Mouse (Mus musculus): ENCODE data around the gene E130218I03Rik.

The E130218I03Rik gene

GRCm38 (mm10) chr4:134286226-134287167 lies 43.0 kb downstream of the E130218I03Rik start:
- no peak for DNase-seq (ENCODE audit: low read depth, low spot score)

GRCm38 (mm10) chr4:134287168-134287564 lies 43.7 kb downstream of the E130218I03Rik start:
- peak; percentile 88 for DNase-seq (ENCODE audit: low read depth, low spot score)

GRCm38 (mm10) chr4:134287575-134288025 lies 44.1 kb downstream of the E130218I03Rik start, which contains the start of gene Pdik1l:
Gene Pdik1l, minus strand, starts transcription at chr4:134287895.
- DNase-seq (ENCODE audit: low read depth, low spot score) = peak; percentile 77

DNA sequence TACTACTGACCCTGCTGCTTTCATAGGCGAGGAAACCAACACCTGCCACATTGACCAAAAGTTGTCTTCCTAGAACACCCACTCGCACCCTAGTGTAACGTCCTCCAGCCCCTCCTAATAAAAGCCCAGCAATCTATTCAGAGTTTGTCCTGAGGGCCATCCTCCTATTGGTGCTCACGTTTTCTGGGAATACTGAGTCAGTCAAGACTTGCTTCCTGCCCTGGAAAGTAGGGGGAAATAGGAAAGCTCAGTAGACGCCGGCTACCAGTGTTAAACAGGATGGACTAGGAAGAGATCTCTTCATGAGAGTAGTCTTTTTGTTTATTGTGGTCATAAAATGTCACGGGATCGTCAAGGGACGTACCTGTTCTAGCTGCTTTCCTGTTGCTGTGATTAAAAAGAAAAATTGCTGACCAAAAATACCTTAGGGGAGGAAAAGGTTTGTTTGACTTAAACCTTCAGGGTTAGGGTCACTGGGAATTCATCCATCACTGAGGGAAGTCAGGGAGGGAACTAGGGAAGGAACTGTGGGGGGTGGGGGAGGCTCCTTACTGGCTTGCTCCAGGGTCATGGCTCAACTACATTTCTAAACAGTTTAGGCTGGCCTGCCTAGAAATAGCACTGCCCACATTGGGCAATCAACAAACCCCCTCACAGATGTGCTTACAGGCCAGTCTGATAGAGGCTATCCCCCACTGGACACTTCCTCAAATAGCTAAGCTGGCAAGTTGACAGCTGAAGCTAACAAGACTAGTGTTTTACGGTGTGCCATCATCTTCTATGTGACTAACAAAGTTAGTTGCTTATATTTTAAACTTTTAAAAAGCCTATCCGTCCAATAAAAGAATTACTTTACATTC lies 45.2 kb downstream of the E130218I03Rik start:
- no peak for DNase-seq (ENCODE audit: low read depth, low spot score)

GRCm38 (mm10) chr4:134292067-134292466 lies 48.6 kb downstream of the E130218I03Rik start:
- peak; percentile 71 for DNase-seq (ENCODE audit: low read depth, low spot score)

DNA sequence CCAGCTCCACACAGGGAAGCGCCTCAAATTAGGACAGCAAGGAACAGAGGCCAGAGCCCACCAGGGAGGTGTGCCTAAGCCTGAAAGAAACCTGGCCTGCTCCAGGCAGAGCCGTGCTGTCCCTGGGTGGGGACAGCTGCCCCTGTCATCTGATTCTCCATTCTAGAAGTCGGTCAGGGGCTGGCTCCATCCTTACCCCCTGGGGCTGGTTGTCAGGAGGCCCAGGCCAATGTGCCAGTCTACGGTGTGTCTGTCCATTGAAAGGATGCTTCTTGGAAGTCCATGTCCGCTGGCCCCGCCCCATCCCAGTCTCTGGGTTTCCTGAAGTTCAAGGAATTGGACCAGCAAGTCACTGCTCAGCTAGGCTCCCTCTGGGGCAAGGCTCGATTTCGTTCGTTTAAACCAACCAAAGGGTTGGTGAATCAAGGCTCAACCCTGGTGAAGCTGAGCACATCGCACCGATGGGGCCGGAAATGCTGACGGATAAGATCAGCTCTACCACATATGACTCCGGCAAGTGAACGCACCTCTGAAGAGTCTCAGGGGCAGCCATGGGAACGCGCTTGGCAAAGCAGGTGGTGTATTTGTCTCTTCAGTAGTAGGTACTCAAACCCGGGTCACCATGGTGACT lies 49.7 kb downstream of the E130218I03Rik start:
- DNase-seq (ENCODE audit: low read depth, low spot score) = no peak

DNA sequence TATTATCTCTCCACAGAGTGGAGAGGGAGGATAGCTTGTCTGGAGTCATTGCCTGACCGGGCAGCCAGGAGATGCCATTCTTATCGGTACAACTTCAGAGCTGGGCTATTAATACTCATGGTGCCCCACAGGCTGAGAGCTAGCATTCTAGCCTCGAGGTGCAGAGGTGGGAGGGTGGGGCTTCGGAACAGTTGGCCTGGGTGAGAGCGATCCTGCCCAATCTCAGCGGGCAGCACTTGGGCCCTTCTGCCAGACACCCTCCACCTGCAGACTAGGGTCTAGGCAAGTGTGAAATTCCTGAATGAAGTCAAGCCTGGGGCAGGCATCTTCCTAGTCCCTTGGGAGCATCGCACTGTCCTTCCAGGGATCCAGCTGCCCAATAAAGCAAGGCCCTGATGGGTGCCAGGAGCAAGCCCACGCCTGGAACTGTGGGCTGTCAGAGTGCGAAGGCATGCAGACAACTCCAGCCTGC lies 50.3 kb downstream of the E130218I03Rik start:
- DNase-seq (ENCODE audit: low read depth, low spot score) = no peak
